ENCODE assay signal across 8 mouse cellular contexts in the genomic region with DNA sequence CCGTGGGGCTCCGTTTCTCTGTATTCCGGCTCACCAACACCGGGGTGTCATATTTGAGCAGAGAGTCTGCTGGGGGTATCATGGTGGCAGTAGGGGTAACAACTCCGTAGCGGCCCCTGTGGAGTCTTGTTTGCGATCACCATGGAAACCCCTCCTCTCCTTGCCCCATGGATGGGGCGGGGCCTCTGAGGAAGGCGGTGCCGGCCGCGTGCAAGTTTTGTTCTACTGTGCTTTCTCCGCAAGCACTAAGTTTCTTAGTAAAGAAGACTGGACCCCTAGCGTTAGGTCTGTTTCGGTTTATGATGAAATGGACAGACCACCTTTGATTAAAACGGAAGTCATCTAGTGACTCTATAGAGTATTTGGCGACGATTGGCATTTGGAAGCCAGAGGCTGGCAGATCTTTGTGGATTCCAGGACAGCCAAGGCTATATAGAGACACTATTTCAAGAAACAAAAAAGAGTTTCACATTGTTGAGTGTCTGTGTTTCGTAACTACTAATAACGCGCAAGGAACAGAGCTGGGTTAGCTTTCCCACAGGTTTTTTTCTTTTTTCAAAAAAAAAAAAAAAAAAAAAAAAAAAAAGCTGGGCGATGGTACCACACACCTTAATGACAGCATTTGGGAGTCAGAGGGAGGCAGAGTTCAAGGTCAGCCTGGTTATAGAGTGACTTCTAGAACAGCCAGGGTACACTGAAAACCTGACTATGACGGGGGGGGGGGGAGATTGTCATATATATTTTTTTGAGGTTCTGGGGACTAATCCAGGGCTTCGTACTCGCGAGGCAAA. TPM values are rescaled to one million over a fixed set of nuclear protein-coding genes. Genes with fewer than 3 reads are reported as not detected.
A peak's percentile ranks its signal among the peaks of the same experiment; 100 is the strongest.
DNase-seq lines count a peak whose midpoint lies in the region; ATAC-seq and TF ChIP-seq lines count a peak whose summit lies in the region.

A gene (minus strand): TSS at position 187 of the 791 bp plus-strand sequence.

- no peak for ATAC-seq in heart, embryonic 14.5 days (ENCODE audit: insufficient number of reproducible peaks, insufficient read depth, low FRiP score, low read depth)
- ATAC-seq in kidney, embryonic 15.5 days (replicated peaks; ENCODE audit: low FRiP score) = peak; percentile 30
- peak; percentile 41; the same call in 1 of the 2 replicates for ATAC-seq in lung, embryonic 15.5 days (ENCODE audit: borderline replicate concordance, extremely low read depth, low FRiP score, low TSS enrichment)
- peak; percentile 34; the same call in 1 of the 2 replicates for ATAC-seq in neural tube, embryonic 15.5 days (ENCODE audit: low FRiP score)

- TF ChIP-seq POLR2A in bone marrow, adult 2 months (IDR thresholded peaks at IDR 0.05; ENCODE audit: borderline replicate concordance, control insufficient read depth, low read depth, low read length) = no peak
- peak; percentile 47; the same call in 1 of the 2 replicates for TF ChIP-seq POLR2A in embryonic fibroblast, embryonic 13.5 days (IDR thresholded peaks at IDR 0.05; ENCODE audit: low read depth, low read length)

- no peak for TF ChIP-seq CTCF in E14TG2a.4 (conservative IDR thresholded peaks at IDR 0.05; ENCODE audit: low read length)
- TF ChIP-seq CTCF in bone marrow, adult 2 months (IDR thresholded peaks at IDR 0.05; ENCODE audit: control insufficient read depth, insufficient read depth, low read length) = no peak
- no peak for TF ChIP-seq CTCF in embryonic fibroblast, embryonic 13.5 days (IDR thresholded peaks at IDR 0.05; ENCODE audit: borderline replicate concordance, insufficient read depth, low read length)

- peaks cover 30% of the 10 kb centered on the region for H3K36me3 ChIP-seq in E14TG2a.4 (ENCODE audit: insufficient read depth, low read length)
- peaks cover 29% of the 10 kb centered on the region for H3K36me3 ChIP-seq in heart, embryonic 14.5 days (ENCODE audit: control insufficient read depth, insufficient read depth, low read length)
- peaks cover 25% of the 10 kb centered on the region for H3K36me3 ChIP-seq in kidney, embryonic 15.5 days
- H3K36me3 ChIP-seq in lung, embryonic 15.5 days = peaks cover 21% of the 10 kb centered on the region
- H3K36me3 ChIP-seq in neural tube, embryonic 15.5 days = peaks cover 20% of the 10 kb centered on the region

- peak within 1 kb of the TSS; percentile 88 for H3K9ac ChIP-seq in heart, embryonic 14.5 days (ENCODE audit: low read length)
- H3K9ac ChIP-seq in kidney, embryonic 15.5 days = peak within 1 kb of the TSS; percentile 81
- H3K9ac ChIP-seq in lung, embryonic 15.5 days = peak within 1 kb of the TSS; percentile 93
- peak within 1 kb of the TSS; percentile 82 for H3K9ac ChIP-seq in neural tube, embryonic 15.5 days (replicated peaks)

- peak; percentile 55 to 59 for DNase-seq in thymus, postnatal 10 days (ENCODE audit: low spot score in 2 of 2)

- peak within 1 kb of the TSS; percentile 88 for H3K4me2 ChIP-seq in heart, embryonic 14.5 days (ENCODE audit: low read length)
- peak within 1 kb of the TSS; percentile 80 for H3K4me2 ChIP-seq in kidney, embryonic 15.5 days
- peak within 1 kb of the TSS; percentile 82 for H3K4me2 ChIP-seq in lung, embryonic 15.5 days
- peak within 1 kb of the TSS; percentile 92 for H3K4me2 ChIP-seq in neural tube, embryonic 15.5 days

- peak within 1 kb of the TSS; percentile 62 for H3K27ac ChIP-seq in bone marrow, adult 2 months (ENCODE audit: control insufficient read depth, insufficient read depth, low read depth, low read length, poor library complexity)
- no peak within 1 kb of the TSS for H3K27ac ChIP-seq in embryonic fibroblast, embryonic 13.5 days (ENCODE audit: insufficient read depth, low read length)
- no peak within 1 kb of the TSS for H3K27ac ChIP-seq in heart, embryonic 14.5 days (replicated peaks in 1 of 2; ENCODE audit: control insufficient read depth in 1 of 2, insufficient read depth in 1 of 2, low read depth in 2 of 2, low read length in 2 of 2)
- H3K27ac ChIP-seq in kidney, embryonic 15.5 days = peak within 1 kb of the TSS; percentile 79; the same call in 1 of the 2 replicates
- peak within 1 kb of the TSS; percentile 57 for H3K27ac ChIP-seq in lung, embryonic 15.5 days
- H3K27ac ChIP-seq in neural tube, embryonic 15.5 days (replicated peaks) = peak within 1 kb of the TSS; percentile 66

- H3K4me3 ChIP-seq in E14TG2a.4 (replicated peaks; ENCODE audit: low read length) = peak within 1 kb of the TSS; percentile 99
- H3K4me3 ChIP-seq in bone marrow, adult 2 months (replicated peaks; ENCODE audit: control insufficient read depth, low read depth, low read length) = peak within 1 kb of the TSS; percentile 85
- H3K4me3 ChIP-seq in embryonic fibroblast, embryonic 13.5 days (ENCODE audit: insufficient read depth, low read length) = peak within 1 kb of the TSS; percentile 62
- peak within 1 kb of the TSS; percentile 79 to 84 for H3K4me3 ChIP-seq in heart, embryonic 14.5 days (ENCODE audit: control insufficient read depth in 1 of 2, insufficient read depth in 1 of 2, low read depth in 1 of 2, low read length in 2 of 2)
- peak within 1 kb of the TSS; percentile 94 for H3K4me3 ChIP-seq in kidney, embryonic 15.5 days (replicated peaks)
- peak within 1 kb of the TSS; percentile 90 for H3K4me3 ChIP-seq in lung, embryonic 15.5 days
- peak within 1 kb of the TSS; percentile 86 for H3K4me3 ChIP-seq in neural tube, embryonic 15.5 days (replicated peaks)

- WGBS in bone marrow, adult 2 months = 3% methylated on average over 26 of the region's 26 CpGs
- 4% methylated on average over 26 of the region's 26 CpGs for WGBS in heart, embryonic 14.5 days
- WGBS in kidney, embryonic 15.5 days = 4% methylated on average over 26 of the region's 26 CpGs
- 2% methylated on average over 26 of the region's 26 CpGs for WGBS in lung, embryonic 15.5 days
- WGBS in neural tube, embryonic 15.5 days = 2% methylated on average over 26 of the region's 26 CpGs

- H3K4me1 ChIP-seq in E14TG2a.4 (replicated peaks; ENCODE audit: low read depth, low read length) = peaks cover 43% of the 10 kb centered on the region
- H3K4me1 ChIP-seq in bone marrow, adult 2 months (ENCODE audit: control insufficient read depth, insufficient read depth, low read length) = peaks cover 1% of the 10 kb centered on the region; the same call in 1 of the 2 replicates
- H3K4me1 ChIP-seq in embryonic fibroblast, embryonic 13.5 days (ENCODE audit: control insufficient read depth, insufficient read depth, low read length) = 0 out of 2 replicates have a peak, but pooled peaks cover 6% of the 10 kb centered on the region
- peaks cover 5 to 17% of the 10 kb centered on the region in 2 experiments for H3K4me1 ChIP-seq in heart, embryonic 14.5 days (ENCODE audit: control insufficient read depth in 2 of 2, insufficient read depth in 2 of 2, low read length in 2 of 2)
- peaks cover 23% of the 10 kb centered on the region for H3K4me1 ChIP-seq in kidney, embryonic 15.5 days
- H3K4me1 ChIP-seq in lung, embryonic 15.5 days = peaks cover 15% of the 10 kb centered on the region
- peaks cover 25% of the 10 kb centered on the region for H3K4me1 ChIP-seq in neural tube, embryonic 15.5 days

- H3K27me3 ChIP-seq in E14TG2a.4 (ENCODE audit: insufficient read depth, low read length) = peaks cover 13% of the 10 kb centered on the region; the same call in 1 of the 2 replicates
- H3K27me3 ChIP-seq in heart, embryonic 14.5 days (ENCODE audit: control insufficient read depth, insufficient read depth, low read length) = no peaks in the 10 kb centered on the region; the same call in 1 of the 2 replicates
- H3K27me3 ChIP-seq in kidney, embryonic 15.5 days = peaks cover 4% of the 10 kb centered on the region; the same call in 1 of the 2 replicates
- no peaks in the 10 kb centered on the region for H3K27me3 ChIP-seq in lung, embryonic 15.5 days
- no peaks in the 10 kb centered on the region for H3K27me3 ChIP-seq in neural tube, embryonic 15.5 days (replicated peaks)

- H3K9me3 ChIP-seq in E14TG2a.4 (ENCODE audit: low read length) = no peaks in the 10 kb centered on the region
- H3K9me3 ChIP-seq in heart, embryonic 14.5 days (ENCODE audit: control insufficient read depth, low read length) = no peaks in the 10 kb centered on the region
- H3K9me3 ChIP-seq in kidney, embryonic 15.5 days (replicated peaks) = no peaks in the 10 kb centered on the region
- H3K9me3 ChIP-seq in lung, embryonic 15.5 days = no peaks in the 10 kb centered on the region
- no peaks in the 10 kb centered on the region for H3K9me3 ChIP-seq in neural tube, embryonic 15.5 days (replicated peaks)

RNA-seq across cellular contexts. Expression of the gene that starts here (rescaled TPM):
- not detected in 2 replicates for polyA plus RNA-seq in bone marrow, adult 2 months (2011; ENCODE audit: insufficient read depth, insufficient read length, low replicate concordance, missing spikeins)
- polyA plus RNA-seq in embryonic fibroblast, embryonic 13.5 days (2011; ENCODE audit: insufficient read length, low read depth, missing spikeins) = not detected in 2 replicates
- polyA plus RNA-seq in heart, embryonic 14.5 days (2014; fragmentation: Nextera tagmentation; extraction: Ambion mirVana) = not detected in 2 replicates
- polyA plus RNA-seq in kidney, embryonic 15.5 days (2015; fragmentation: Nextera tagmentation; extraction: Ambion mirVana) = not detected in 2 replicates
- 1.7 and 2.0 TPM in 2 replicates for polyA plus RNA-seq in lung, embryonic 15.5 days (2015; fragmentation: Nextera tagmentation; extraction: Ambion mirVana)
- 0.70 and 0.79 TPM in 2 replicates for polyA plus RNA-seq in neural tube, embryonic 15.5 days (2015; fragmentation: Nextera tagmentation; extraction: Ambion mirVana)

Comparison
In these comparisons a context has a peak if more than half of its experiments do, and no peak if none do; other contexts are left out.
1. Peak in ATAC-seq, H3K4me3 ChIP-seq, H3K27ac ChIP-seq, H3K9ac ChIP-seq and H3K4me2 ChIP-seq in kidney, embryonic 15.5 days; RNA of the gene not detected or under 1 TPM.
2. Peak in ATAC-seq, H3K4me3 ChIP-seq, H3K27ac ChIP-seq, H3K9ac ChIP-seq and H3K4me2 ChIP-seq in neural tube, embryonic 15.5 days; RNA of the gene not detected or under 1 TPM.
3. H3K27ac ChIP-seq: peak in bone marrow, adult 2 months (single experiment) and lung, embryonic 15.5 days (single experiment); none in embryonic fibroblast, embryonic 13.5 days (single experiment) and heart, embryonic 14.5 days (0 of 2).
4. Peak in every context shown above with its lines, with median percentiles within 50 percentile points of each other: H3K4me3 ChIP-seq, H3K4me2 ChIP-seq and H3K9ac ChIP-seq.